Mouse (Mus musculus) embryo, embryonic 10 days (tissue): ENCODE results near the gene Acp7.
A peak's percentile ranks its signal among the peaks of the same experiment; 100 is the strongest.
"Not testable (repeated sequence)": the region's sequence is repeated elsewhere in the genome, so short reads cannot be mapped to it uniquely, and the experiment has no call there.

Experiments used
- DNase-seq: peaks from one replicate; pipeline ENCODE4 v3.0.0-alpha.2; 2015; ENCODE audit warnings: low spot score

The Acp7 gene

GRCm38 (mm10) chr7:28631073-28631472 lies at the start of gene Acp7:
Acp7 (minus strand) TSS chr7:28631332.
- DNase-seq: no peak

DNA sequence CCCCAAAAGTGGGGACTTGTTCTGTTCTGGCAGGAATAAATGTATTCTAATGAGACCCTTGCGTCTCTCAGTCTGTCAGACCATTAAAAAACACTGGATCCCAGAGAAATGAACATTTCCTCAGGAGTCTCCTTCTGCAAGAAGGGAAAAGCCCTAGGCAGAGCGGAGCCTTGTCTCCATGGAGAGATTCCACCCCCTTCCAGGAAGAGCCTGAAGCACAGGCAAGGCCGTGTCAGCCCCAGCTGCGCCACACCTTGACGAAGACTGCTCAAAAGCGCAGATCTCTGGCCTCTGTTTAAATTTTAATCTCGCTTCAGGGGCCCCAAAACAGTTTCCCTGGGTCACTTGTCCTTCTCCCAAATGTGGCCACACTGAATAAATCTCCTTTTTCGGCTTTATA lies 46.5 kb upstream of the Acp7 start:
- no peak for DNase-seq

DNA sequence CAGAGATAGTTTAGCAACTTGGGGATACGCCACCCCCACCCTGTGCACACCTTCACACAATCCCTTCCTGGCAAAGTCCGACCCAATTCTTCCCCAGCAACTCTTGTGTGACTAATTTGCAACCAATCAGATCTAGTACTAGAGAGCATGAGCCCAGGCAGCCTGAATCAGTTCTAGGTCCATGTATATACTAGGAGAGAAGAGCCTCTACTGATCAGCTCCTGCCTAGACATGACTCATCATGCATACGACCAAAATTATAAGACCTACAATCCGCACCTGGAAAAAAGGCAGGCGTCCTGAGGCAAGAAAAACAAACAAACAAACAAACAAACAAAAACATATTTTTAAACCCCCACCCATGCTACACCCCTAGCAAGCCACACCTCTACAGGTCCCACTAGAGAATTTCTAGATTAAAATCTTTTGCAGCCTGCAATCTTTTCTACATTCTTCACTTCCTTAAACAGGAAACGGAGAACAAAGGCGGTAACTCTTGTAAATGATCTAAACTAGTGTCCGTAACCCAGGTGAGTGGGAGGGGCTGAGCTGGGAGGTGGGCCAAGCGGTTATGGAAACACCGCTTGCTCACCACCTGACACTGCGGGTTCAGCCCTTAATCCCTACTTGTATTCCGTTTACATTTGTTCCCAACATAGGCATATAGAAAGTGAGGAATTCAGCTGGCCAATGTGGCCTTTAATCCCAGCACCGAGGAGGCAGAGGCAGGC lies 45.8 kb upstream of the Acp7 start:
- no peak for DNase-seq

DNA sequence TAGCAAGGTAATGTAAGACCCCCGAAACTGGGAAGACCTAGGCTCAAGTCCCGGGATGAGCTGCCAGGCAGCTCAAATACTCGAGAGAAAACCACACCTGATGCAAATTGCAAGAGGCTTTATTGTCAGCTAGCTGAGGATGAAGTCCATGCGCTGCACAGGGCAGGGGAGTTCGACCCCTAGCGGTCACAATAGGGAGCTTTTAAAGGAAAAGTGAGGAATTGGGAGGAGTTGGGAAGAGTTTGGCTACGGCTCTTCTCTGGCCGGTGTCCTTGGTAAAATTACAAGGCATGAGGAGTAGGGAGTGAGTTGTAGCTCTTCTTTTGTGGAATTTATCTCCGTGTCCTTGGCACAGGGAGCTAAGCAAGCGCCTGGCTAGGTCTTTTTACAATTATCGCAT lies 44.6 kb upstream of the Acp7 start:
- peak; percentile 45 for DNase-seq

DNA sequence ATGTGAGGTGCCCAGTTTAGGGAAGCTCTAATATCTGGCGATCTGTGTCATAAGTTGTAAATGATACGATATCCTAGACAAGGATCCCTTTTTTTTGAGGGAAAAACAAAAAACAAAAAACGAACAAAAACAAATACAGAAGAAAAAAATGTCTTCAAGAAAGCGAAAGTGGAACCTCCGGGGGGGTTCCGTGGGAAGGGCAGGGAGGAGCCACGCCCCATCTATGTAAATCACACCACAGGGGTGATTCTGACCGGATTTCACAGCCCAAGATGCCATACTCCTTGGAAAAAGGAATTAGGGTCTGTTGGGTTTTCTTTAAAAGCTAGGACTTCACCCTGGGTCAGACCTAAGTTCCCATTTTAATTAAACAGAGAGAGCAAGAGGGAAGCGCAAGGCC lies 43.9 kb upstream of the Acp7 start:
- DNase-seq: no peak

DNA sequence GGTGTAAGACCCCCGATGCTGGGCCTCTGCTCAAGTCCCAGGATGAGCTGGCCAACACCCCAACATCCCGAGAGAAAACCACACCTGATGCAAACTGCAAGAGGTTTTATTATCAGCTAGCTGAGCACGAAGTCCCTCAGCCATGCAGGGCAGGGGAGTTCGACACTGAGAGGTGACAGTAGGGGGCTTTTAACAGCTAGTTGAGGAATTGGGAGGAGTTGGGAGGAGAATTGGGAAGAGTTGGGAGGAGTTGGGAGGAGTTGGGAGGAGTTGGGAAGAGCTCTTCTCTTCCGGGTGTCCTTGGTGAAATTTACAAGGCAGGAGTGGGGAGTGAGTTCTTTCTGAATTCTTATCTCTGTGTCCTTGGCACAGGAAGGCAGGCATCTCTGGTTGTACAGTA lies 41.7 kb upstream of the Acp7 start:
- DNase-seq: not testable (repeated sequence)

GRCm38 (mm10) chr7:28672276-28672675 lies 41.1 kb upstream of the Acp7 start:
- DNase-seq: no peak

- no peak for DNase-seq
Measured at GRCm38 (mm10) chr7:28671172-28671571, 40.0 kb upstream of the Acp7 start.

DNA sequence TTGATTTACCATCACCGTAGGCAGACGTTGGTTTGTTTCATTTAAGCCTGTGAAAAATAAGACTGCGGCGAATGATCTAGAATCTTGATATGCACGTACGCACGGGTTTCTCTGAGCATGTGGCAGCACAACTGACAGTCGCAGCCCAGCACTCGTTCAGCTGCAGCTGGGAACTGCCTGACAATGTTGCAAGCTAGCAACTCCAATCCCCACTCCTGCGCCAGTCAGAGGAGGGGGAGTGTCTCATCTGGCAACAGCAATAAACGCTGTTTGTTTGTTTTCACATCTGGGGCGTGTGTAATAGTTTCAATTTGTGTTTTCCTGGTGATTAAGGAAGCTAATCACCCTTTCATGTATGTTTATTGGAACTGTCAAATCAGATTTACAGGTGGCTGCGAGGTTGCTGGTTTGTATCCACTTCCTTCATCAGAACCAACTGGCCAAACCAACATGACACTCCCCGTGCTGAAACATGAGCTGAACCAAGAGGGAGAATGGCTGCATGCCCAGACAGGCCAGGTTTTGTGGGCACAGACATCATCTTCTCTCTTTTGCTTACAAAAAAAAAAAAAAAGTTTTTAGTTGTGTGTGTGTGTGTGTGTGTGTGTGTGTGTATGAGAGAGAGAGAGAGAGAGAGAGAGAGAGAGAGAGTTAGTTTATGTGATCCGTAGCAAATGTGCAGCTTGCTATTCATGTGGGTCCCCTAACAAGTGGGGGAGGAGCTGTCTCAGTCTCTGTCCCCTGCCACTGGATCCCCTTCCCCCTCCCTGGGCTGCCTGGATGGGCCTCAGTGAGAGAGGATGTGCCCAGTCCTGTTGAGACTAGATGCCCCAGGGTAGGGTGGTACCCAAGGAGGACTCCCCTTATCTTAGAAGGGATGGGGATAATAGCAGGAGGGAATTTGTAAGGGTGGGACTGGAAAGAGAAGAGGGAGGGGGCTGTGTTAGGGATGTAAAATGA lies 34.8 kb upstream of the Acp7 start:
- peak; percentile 50 for DNase-seq

DNA sequence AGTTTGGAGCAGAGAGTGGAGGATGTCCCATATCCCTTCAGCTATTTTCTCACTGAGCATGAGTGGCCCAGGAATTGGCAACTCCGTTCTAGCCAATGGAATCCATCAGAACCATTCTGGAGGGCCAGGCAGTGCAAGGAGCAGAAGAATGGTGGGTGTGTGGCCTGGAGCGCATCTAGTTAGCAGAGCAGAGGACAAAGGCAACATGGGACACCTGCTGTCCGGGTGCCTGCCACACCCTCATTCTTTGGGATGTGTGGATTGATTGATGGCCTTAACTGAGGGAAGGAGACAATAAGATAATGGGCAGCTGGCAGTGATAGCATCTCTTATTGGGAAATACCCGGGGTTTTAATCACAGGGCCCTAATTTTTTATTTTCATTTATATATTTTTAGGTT lies 25.3 kb upstream of the Acp7 start:
- no peak for DNase-seq

DNA sequence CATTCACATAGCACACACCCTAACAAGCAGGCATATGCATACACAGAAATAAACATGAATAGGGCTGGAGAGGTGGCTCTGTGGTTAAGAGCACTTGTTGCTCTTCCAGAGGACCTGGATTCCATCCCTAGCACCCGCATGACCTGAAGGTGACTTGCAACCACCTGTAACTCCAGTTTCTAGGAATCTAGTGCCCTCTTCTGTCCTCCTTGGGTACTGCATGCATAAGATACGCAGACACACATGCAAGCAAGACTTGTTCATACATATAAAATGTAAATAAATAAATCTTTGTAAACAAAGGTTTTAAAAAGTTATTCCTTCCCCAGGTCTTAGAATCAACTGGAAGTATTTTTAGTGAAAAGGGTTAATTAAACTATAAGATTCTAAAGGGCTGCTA lies 20.0 kb upstream of the Acp7 start:
- DNase-seq: no peak

DNA sequence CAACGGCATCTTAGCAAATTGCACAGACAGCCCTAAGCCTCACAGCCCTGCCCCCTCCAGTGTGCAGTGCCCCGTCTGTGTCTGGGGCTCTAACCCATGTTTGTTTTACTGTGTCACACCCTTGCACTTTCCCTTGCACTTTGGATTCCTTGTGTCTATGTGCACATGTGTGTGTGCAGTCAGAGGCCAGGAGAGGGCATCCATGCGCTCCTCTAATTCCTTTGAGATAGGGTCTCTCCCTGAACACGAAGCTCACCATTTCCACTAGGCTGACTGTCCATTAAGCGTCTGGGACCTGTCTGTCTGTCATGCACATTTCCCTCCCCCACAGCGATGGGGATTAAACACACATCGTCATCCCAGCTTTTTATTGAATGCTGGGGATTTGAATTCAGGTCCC lies 15.9 kb upstream of the Acp7 start:
- peak; percentile 36 for DNase-seq

DNA sequence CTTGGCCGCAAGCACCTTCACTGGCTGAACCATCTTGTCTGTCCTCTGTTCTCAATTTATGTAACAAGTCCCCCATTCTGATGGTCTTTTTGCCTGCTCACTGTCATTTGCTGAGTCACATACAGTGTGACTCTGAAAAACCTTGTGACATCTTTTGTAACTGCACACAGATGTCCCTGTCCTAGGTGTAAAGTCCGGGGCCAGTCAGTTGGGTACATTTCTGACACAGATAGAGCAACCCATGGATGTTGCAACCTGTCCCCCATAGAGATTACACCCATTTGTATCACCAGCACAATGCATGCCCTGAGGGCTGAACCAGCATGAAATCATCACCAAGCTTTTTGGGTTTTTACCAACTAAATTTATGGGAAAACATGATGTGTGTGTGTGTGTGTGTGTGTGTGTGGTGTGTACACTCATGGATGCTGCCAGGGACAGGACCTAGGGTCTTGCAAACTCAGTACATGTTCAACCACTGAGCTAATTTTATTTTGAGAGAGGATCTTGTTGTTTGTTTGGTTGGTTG lies 14.9 kb upstream of the Acp7 start:
- DNase-seq: no peak

DNA sequence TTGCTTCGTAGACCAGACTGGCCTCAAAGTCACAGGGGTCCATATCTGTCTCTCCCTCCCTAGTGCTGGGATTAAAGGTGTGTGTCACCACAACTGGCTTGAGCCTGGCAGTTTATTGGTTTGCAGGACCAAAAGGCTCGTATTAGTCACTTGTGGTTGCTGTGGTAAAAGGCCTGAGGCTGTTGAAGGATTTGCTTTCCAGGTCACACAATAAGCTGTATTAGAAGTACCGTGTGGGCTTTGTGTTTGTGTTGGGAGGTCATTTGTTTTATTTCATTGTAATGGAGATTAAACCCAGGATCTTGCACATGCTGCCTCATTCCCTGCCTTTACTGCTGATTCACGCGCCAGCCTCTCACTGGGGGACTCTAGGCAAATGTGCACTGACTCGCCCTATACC lies 14.2 kb upstream of the Acp7 start:
- DNase-seq: no peak

- DNase-seq: no peak
Measured at GRCm38 (mm10) chr7:28641546-28641945, 10.4 kb upstream of the Acp7 start.

DNA sequence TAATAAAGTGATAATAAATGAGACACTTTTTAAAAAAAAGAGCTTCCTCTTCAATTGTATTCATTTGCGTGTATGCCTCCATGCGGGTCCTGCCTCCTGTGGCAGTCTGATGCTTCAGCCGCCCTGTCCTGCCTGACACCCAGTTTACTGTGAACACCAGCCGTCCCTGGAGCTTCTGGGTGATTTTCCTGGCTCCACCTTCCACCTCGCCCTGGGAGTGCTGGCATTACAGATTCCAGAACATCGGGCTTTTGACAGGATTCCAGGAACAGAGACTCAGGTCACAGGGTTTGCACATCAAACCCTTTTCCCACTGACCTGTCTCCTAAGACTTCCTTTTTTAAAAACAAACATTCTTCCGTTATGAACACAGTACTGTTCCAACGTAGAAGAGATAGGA lies 6.4 kb upstream of the Acp7 start:
- DNase-seq: no peak

GRCm38 (mm10) chr7:28634128-28634527 lies 3.0 kb upstream of the Acp7 start:
- DNase-seq: no peak

DNA sequence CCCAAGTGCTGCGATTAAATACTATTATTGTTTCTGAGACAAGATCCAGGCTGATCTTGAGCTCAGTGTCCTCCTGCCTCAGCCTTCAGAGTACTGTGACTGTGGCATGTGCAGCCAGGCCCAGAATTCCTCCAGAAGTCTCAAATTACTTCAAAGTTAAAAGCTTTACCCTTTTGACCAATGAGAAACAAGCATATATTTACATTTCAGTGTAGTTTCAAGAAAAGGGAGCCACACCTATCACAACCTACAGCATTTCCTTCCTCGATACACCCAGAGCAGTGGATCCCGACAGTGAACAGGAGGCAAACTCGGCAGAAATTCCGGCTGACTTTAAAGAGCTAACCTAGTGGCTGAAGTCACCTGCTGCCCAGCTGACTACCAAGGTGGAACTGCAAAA lies 6.3 kb downstream of the Acp7 start:
- DNase-seq: no peak

GRCm38 (mm10) chr7:28619098-28619715 lies 11.9 kb downstream of the Acp7 start:
- DNase-seq: peak; percentile 40

GRCm38 (mm10) chr7:28605951-28606350 lies 25.2 kb downstream of the Acp7 start:
- no peak for DNase-seq

DNA sequence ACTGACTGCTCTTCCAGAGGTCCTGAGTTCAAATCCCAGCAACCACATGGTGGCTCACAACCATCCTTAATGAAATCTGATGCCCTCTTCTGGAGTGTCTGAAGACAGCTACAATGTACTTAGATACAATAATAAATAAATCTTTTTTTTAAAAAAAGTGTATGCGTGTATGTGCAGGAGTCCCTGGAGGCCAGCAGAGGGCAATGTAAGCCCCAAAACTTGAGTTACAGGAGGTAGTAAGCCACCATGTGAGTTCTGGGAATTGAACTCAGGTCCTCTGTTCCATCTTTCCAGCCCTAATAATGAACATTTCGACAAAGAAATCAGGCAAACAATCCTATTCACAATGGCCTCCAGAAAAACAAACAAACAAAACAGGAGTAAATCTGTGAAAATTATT lies 27.3 kb downstream of the Acp7 start:
- not testable (repeated sequence) for DNase-seq

DNA sequence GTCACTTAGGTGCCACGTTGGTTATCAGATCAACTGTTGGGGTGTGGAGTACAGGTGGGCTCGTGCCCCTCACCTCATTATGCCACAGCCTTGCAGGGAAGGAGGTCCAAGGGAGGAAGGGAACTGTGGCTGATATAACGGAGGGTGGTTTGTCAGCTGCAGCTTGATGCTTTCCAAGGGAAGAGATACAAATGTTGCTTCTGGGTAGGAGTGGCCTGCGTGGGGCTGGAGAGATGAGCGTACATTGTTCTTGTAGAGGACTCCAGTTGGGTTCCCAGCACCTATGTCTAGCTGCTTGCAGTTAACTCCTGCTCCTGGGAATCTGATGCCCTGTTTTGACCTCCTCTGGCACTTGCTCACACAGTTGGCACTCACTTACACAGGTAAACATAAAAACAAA lies 28.0 kb downstream of the Acp7 start:
- no peak for DNase-seq

GRCm38 (mm10) chr7:28601668-28602067 lies 29.5 kb downstream of the Acp7 start:
- peak; percentile 71 for DNase-seq
